Mouse (Mus musculus) adrenal gland, postnatal 10 days (tissue): ENCODE measurements around the gene Cad. TPM values are rescaled to one million over a fixed set of nuclear protein-coding genes. Genes with fewer than 3 reads are reported as not detected.

Source experiments
- DNase-seq: peaks from one replicate; pipeline ENCODE4 v3.0.0; 2021; ENCODE audit warnings: mixed read lengths
- total RNA-seq, 2 experiments: library from RNA; stranded (reverse); gene quantifications; 2 replicates each; pipeline ENCODE4 v1.2.3; 2021

The Cad gene
- total RNA-seq, 2 experiments from 2014 or later = 29.3 to 41.2 TPM

DNA sequence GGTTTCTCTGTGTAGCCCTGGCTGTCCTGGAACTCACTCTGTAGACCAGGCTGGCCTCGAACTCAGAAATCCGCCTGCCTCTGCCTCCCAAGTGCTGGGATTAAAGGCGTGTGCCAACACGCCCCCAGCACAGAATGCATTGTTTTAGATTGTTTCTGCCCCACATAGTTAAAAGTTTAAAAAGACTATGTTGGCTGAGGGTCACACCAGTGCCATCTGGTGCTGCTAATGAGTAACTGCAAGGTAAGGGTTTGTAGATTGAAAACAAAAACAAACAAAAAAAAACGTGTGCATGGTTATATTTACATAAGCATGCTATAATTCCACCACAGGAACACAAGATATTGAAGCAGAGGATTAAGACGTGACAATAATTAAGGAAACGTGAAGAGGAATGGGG, 56.2 kb downstream of the Cad start:
- no peak for DNase-seq

DNA sequence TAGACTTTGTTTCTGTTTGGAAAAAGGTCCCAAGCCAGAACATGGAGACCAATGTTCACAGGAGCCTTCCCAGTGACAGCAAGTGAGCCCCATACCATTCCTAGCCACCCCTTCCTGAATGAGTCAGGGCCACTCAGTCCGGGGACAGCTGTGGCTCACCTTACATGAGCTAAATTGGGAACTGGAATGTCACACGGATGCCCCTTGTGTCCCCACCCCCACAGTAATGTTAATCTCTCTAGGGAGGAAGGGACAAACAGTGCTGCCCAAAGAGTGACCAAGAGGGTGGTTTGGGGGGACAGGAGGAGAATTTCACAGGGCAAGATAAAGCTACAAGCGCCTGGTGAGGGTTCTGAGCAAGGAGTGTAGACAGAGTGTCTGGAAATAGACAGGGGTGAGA, 61.8 kb downstream of the Cad start, which contains the start of gene Trim54:
Trim54 (plus strand) TSS at position 359 of the 400 bp plus-strand sequence.
- no peak for DNase-seq

DNA sequence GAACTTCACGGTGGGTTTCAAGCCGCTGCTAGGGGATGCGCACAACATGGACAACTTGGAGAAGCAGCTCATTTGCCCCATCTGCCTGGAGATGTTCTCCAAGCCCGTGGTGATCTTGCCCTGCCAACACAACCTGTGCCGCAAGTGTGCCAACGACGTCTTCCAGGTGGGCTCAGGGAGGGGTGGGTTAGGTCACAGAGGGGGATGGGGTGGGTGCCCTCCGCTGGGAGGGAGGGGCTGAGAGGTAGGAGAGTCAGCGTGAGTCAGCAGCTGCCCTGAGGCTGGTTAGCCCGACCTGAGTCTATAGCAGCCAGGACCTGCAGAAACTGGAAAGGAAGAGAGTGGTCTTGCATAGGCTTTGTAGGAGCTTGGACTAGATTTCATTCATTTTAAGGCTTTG, 62.3 kb downstream of the Cad start:
- DNase-seq = no peak

DNA sequence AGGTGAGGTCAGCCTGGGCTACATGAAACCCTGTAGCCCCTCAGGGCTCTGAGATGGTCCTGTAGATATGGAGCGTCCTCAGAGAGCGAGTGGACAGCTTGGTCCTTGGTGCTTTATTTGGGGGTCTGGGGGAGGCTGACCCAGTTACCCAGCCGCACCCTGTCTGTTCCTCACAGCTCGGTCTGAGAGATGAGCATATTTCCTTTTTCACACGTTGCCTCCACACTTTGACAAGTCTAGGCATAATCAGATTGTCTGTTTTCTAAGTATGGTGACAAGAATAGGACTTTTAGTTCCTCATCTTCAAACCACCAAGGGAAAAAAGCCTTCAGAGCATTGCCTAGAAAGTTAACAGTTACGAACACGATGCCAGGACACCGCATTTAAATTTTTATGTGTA, 66.5 kb downstream of the Cad start:
- DNase-seq = no peak

DNA sequence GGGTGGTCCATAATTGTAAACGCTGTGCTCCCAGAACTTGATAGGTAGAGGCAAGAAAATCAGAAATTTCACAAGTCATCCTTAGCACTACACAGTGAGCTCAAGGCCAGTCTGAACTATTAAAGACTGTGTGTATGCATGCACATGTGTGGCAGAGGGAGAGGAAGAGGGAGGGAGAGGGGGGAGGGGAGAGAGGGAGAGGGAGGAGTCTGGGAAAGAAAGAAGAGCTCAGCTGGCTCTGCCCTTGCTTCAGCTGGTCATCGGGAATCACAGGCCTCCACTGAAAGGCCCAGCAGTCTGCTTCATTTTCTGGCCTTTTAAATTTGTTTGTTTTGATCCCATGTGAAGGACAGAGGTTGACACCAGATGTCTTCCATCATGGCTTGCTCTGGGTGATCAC, 68.9 kb downstream of the Cad start:
- DNase-seq = no peak

DNA sequence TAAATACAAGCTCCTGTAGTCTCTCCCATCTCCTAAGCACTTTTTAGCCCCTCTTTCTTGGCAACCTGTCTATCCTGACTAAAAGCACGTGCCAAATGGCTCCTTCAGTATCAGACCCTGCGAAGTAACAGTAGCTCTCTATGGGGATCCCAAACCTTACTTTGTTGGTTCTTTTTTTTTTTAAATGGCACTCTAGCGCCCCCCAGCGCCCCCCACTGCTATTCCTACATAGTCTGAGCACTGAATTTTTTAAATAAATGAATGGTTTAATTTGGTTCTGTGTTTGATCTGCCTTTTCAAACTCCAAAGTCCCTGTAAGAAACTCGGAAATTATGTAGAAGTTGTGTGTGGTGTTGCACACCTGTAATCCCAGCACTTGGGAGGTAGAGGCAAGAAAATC, 71.5 kb downstream of the Cad start:
- DNase-seq = no peak

Other genes with a start within 250 kb of the Cad start
- gene Mapre3, start 240.1 kb upstream of the Cad start, total RNA-seq = 10 to 100 TPM; 35.9 to 47.4 TPM
- 10 to 100 TPM; 49.4 to 50.4 TPM for gene Tmem214, start 186.8 kb upstream of the Cad start, total RNA-seq
- gene Agbl5, start 166.1 kb upstream of the Cad start, total RNA-seq = 10 to 100 TPM; 12.4 to 17.0 TPM
- 100 to 1,000 TPM; 208 to 219 TPM for gene Ost4, start 147.0 kb upstream of the Cad start, total RNA-seq
- gene Emilin1, start 141.4 kb upstream of the Cad start, total RNA-seq = 10 to 100 TPM; 60.0 to 63.4 TPM
- gene Khk, start 133.3 kb upstream of the Cad start, total RNA-seq = 10 to 100 TPM; 64.3 to 89.4 TPM
- 1 to 10 TPM; 2.8 to 5.1 TPM for gene Cgref1, start 109.2 kb upstream of the Cad start, total RNA-seq
- gene Preb, start 94.4 kb upstream of the Cad start, total RNA-seq = 100 to 1,000 TPM; 110 to 118 TPM
- gene Tcf23, start 86.1 kb upstream of the Cad start, total RNA-seq = under 1 TPM; 0.39 to 0.99 TPM
- 100 to 1,000 TPM; 123 to 129 TPM for gene Atraid, start 6.5 kb upstream of the Cad start, total RNA-seq
- 10 to 100 TPM; 14.1 to 16.0 TPM for gene Slc5a6, start 5.9 kb upstream of the Cad start, total RNA-seq
- not detected for gene Dnajc5g, start 51.5 kb downstream of the Cad start, total RNA-seq
- gene Slc30a3, start 53.5 kb downstream of the Cad start, total RNA-seq = under 1 TPM; 0.60 to 0.76 TPM
- 10 to 100 TPM in 1 of 2 experiments, 1 to 10 TPM in 1; 3.3 to 16.1 TPM for gene Trim54, start 61.9 kb downstream of the Cad start, total RNA-seq
- not detected for gene Ucn, start 84.0 kb downstream of the Cad start, total RNA-seq
- gene Mpv17, start 99.5 kb downstream of the Cad start, total RNA-seq = 10 to 100 TPM; 42.3 to 46.1 TPM
- 1 to 10 TPM; 1.5 to 2.8 TPM for gene Gm29609, start 125.1 kb downstream of the Cad start, total RNA-seq
- 10 to 100 TPM; 46.3 to 64.2 TPM for gene Gtf3c2, start 125.4 kb downstream of the Cad start, total RNA-seq
- gene Snx17, start 138.4 kb downstream of the Cad start, total RNA-seq = 10 to 100 TPM; 79.2 to 90.3 TPM
- gene Eif2b4, start 138.7 kb downstream of the Cad start, total RNA-seq = 10 to 100 TPM; 38.9 to 48.2 TPM
- 10 to 100 TPM; 23.0 to 23.7 TPM for gene Zfp513, start 147.5 kb downstream of the Cad start, total RNA-seq
- 100 to 1,000 TPM; 125 to 127 TPM for gene Ppm1g, start 165.9 kb downstream of the Cad start, total RNA-seq
- gene Nrbp1, start 186.1 kb downstream of the Cad start, total RNA-seq = 10 to 100 TPM; 79.6 to 86.2 TPM
- under 1 TPM in 1 of 2 experiments, not detected in 1; 0.97 TPM for gene Gm9970, start 186.5 kb downstream of the Cad start, total RNA-seq
- 1 to 10 TPM; 3.0 to 4.9 TPM for gene Krtcap3, start 196.9 kb downstream of the Cad start, total RNA-seq
- 10 to 100 TPM; 27.7 to 36.2 TPM for gene Ift172, start 236.3 kb downstream of the Cad start, total RNA-seq
- 10 to 100 TPM in 1 of 2 experiments, 1 to 10 TPM in 1; 6.8 to 10.7 TPM for gene Fndc4, start 241.3 kb downstream of the Cad start, total RNA-seq
- gene Gckr, start 242.7 kb downstream of the Cad start, total RNA-seq = 10 to 100 TPM; 14.5 to 32.1 TPM